Mouse (Mus musculus) left cerebral cortex, adult 9 months (tissue): Measurements from ENCODE around the gene Tmem8.
A peak's percentile ranks its signal among the peaks of the same experiment; 100 is the strongest.
"Not testable (repeated sequence)": the region's sequence is repeated elsewhere in the genome, so short reads cannot be mapped to it uniquely, and the experiment has no call there.

Experiments used
- DNase-seq, 2 experiments: peaks; one replicate each; pipeline ENCODE4 v3.0.0; 2022; ENCODE audit warnings: low spot score in 2 of 2

Gene Tmem8

GRCm38 (mm10) chr17:26113181-26113948 is at the start of gene Tmem8:
Gene Tmem8 (plus strand): TSS chr17:26113299.
- peak in 1 of 2 experiments; percentile 70 for DNase-seq

GRCm38 (mm10) chr17:26064916-26065315 is 48.2 kb upstream of the Tmem8 start:
- DNase-seq, result no peak

GRCm38 (mm10) chr17:26066488-26067020 is 46.5 kb upstream of the Tmem8 start:
- no peak for DNase-seq

GRCm38 (mm10) chr17:26068024-26068830 is 44.9 kb upstream of the Tmem8 start:
- DNase-seq, result no peak

- DNase-seq, result peak in 1 of 2 experiments; percentile 79
Measured at GRCm38 (mm10) chr17:26068831-26069739, 44.0 kb upstream of the Tmem8 start, which contains the start of gene Rab11fip3. Gene Rab11fip3 (minus strand): TSS chr17:26069555.

GRCm38 (mm10) chr17:26070136-26070535 is 43.0 kb upstream of the Tmem8 start:
- no peak for DNase-seq

- DNase-seq, result peak; percentile 78 to 83
Measured at GRCm38 (mm10) chr17:26075246-26075645, 37.9 kb upstream of the Tmem8 start.

- no peak for DNase-seq
Measured at GRCm38 (mm10) chr17:26078851-26079250, 34.2 kb upstream of the Tmem8 start.

GRCm38 (mm10) chr17:26080867-26081266 is 32.2 kb upstream of the Tmem8 start:
- DNase-seq, result no peak

GRCm38 (mm10) chr17:26087059-26087564 is 26.0 kb upstream of the Tmem8 start:
- DNase-seq, result no peak

- peak; percentile 69 to 91 for DNase-seq
Measured at GRCm38 (mm10) chr17:26089905-26090632, 23.0 kb upstream of the Tmem8 start, which contains the start of gene Decr2. Gene Decr2 (minus strand): TSS chr17:26090337.

- DNase-seq, result no peak
Measured at GRCm38 (mm10) chr17:26094531-26095110, 18.5 kb upstream of the Tmem8 start.

GRCm38 (mm10) chr17:26095121-26095740 is 17.9 kb upstream of the Tmem8 start, which contains the start of gene Nme4:
Gene Nme4 (minus strand): TSS chr17:26095602.
- peak in 1 of 2 experiments; percentile 67 for DNase-seq

- DNase-seq, result no peak
Measured at GRCm38 (mm10) chr17:26098461-26098860, 14.6 kb upstream of the Tmem8 start.

GRCm38 (mm10) chr17:26099316-26099715 is 13.8 kb upstream of the Tmem8 start:
- DNase-seq, result not testable (repeated sequence)

GRCm38 (mm10) chr17:26100166-26100565 is 12.9 kb upstream of the Tmem8 start:
- DNase-seq, result no peak

- no peak for DNase-seq
Measured at GRCm38 (mm10) chr17:26101478-26101877, 11.6 kb upstream of the Tmem8 start.

GRCm38 (mm10) chr17:26105619-26106018 is 7.5 kb upstream of the Tmem8 start:
- DNase-seq, result no peak

GRCm38 (mm10) chr17:26110156-26110555 is 2.9 kb upstream of the Tmem8 start:
- DNase-seq, result no peak
